Mouse (Mus musculus): ENCODE data around the gene Eef1b2.

Eef1b2 gene

DNA sequence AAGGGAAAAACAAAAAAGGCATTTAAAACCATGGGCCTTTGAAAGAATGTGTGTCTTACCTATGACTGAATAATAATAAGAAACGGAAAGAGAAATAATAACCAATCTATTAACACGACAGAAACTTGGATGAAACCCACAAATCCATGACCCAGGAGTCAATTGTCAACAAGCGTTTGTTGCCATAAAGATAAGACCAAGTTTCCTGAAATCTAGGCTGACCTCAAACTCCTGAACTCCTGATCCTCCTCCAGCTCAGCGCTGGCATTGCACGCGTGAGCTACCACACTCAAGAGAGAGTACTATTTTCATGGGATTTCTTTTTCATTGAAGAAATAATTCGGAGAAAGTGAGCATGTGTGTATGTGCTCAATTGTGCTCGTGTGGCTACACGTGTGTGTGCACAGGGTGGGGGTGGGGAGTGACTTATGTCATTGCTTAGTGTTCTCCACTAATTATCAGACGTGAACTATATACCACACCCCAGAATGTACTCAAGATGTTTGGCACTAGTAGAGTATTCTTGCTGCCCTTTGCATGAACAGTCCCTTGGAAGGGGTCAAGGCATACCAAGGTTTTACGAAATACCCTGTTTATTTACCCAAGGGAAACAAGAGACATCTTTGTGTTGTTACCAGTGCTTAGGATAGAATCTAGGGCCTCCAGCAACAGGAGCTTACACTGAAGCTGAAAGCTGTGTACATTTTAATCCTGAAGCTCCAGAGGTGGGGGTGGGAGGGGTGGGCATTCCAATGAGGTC lies 15.9 kb downstream of the Eef1b2 start:
- DNase-seq (ENCODE audit: low read depth in 1 of 2, low spot score in 2 of 2): no peak

DNA sequence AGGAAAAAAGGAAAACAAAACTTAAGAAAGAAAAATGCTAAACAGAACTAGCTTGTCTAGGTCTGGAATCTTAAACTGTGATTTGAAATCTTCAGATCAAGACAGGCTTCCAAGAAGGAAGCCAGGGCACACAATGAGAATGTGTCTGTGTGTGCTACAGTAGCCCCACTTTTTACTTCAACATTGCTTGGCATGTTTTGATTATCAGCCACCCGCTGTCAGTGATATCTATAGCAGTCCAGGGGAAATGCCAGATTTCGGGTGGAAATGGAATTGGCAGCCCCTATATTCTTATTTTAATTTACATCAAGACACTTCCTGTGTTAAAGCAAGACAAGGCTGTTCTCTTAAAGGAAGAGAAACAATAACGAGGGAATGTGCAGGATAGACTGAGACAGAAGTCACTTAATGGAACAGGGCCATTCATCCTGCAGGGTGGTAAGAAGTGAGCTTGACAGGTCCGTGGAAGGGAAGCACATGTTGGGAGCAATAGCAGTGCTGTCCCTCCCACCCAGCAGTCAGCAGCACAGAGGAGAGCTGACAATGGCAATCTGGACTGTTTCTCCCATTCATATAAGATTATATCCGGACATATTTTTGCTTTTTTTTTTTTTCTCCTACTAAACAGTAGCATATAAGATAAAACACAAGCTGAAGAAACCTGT lies 19.4 kb downstream of the Eef1b2 start:
- DNase-seq (ENCODE audit: low read depth in 1 of 2, low spot score in 2 of 2): no peak

DNA sequence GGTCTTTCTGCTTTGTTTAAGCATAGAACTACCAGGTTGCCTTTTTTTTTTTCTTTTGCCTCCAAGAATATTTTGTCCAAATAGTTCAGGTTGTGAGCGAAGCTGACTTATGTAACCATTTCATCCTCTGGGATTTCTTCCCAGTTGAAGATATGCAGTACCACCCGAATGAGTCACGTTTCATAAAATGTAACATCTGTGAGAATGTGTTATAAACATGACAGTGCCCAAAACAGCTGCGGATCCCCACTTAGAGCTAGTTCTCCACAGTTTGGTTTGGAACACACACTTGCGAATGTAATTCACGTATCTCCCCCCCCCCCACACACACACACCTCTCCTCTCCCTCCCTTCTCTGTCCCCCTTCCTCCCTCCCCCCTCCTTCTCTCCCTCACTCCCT lies 22.8 kb downstream of the Eef1b2 start:
- no peak for DNase-seq (ENCODE audit: low read depth in 1 of 2, low spot score in 2 of 2)

DNA sequence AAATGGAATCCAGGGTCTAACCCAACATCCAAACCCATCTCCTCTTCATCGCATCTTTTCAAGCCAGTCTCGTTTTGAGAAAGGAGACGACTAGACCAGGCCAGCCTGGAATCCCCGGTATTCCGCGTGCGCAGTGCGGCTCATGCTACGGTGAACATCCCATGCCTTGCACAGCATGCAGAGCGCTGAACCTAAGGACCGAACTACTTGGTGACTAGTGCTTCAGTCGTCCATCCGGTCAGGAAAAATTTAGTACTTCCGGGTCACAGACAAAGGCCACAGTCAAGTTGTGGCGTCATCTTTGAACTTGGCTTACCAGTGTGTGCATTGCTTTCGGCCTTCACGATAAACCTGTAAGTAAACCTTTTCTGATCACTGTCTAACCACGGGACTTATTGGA lies 23.7 kb downstream of the Eef1b2 start:
- DNase-seq (ENCODE audit: low read depth in 1 of 2, low spot score in 2 of 2): no peak

DNA sequence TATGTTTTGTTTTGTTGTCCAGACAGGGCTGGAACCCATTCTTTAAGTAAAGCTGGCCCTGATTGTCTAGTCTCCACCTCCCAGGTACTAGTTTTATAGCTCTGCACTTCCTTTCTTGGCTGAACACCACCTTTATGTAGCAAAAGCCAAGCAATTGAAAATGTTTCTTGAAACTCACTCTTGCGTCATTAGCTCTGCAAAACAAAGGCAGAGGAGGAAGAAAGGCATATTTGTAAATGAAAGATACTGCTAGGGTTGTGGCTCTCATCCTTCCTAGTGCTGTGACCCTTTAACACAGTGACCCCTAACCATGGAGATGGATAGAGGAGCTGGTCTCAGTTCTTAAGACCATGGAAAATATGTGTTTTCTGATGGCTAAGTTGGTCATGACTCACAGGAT lies 25.0 kb downstream of the Eef1b2 start:
- no peak for DNase-seq (ENCODE audit: low read depth in 1 of 2, low spot score in 2 of 2)

DNA sequence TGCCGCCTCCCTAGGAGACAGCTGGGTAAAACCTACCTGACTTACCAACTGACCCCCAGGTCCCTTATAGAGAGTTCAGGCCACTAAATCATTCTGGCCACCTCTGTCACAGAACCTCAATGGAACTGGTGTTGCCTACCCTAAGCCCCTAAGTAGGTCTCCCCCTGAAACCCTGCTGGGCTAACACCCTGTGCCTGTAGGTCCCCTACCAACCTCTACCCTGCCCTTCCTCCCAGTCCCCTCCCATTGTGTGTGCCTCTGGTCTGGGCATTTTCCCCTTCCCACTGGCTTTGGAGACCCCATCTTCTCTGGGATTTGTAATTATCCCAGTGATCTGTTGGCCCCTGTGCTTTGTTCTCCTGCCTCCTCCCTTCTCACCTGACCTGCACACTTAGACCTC lies 26.8 kb downstream of the Eef1b2 start:
- DNase-seq (ENCODE audit: low read depth in 1 of 2, low spot score in 2 of 2): no peak

DNA sequence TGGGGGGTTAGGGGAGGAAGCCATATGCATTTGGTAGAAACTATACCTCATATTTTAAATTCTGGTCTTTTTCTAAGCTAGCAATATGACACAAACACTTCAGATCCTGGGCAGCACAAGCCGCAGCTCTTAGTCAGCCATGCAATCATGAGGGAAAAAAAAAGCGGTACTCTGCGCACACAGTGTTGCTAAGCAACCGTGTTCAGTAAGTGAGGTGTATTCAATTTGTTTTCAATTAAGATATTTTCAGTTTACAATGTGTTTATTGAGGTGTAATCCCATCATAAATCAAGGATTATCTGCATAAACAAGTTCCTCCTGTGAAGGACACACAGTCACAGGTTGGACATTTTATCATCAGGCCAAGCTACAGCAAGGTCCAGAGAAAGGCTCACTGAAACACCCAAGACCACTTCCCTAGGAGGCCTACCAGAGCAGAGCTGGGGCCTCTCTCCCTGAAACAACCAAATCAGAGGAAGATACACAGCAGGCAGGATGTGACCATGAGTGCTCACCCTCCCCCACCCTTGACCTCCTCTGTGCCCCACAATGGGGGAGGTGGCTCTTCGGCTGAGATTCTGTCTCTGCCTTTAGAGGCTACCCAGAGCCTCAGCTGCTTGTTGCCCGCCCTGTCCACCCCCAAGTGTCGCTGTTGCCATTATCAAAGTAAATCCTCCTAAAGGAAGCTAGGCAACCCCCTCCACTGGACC lies 27.5 kb downstream of the Eef1b2 start:
- no peak for DNase-seq (ENCODE audit: low read depth in 1 of 2, low spot score in 2 of 2)

DNA sequence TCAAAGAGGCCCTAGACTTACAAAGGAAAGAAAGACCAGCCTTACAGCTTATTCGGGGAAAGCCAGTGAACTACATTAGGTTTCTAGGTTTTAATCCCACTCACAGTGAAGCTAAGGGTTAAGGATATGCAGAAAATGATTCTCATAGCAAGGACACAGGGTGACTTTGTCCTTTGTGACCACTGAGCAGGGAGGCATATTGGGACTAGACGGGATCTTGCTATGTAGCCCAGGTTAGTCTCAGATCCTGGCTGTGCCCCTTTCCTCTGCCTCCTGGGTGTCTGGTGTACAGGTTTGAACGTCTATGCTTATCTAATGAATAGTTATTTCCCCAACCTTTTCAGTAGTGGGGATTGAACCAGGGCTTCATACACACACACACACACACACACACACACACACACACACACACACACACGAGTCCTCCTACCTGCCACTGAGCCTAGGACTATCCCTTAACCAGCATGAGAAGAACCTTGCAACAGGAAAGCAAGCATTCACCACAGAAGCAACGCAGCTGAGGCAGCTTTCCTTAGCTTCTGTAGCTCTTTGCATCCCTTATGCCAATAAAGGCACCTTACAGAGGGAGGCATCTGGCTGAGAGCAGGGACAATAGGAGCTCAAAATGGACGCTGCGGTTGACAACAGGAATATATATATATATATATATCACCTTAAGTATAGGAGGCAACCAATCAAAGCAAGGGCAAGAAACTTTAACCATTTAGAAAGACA lies 28.2 kb downstream of the Eef1b2 start:
- DNase-seq (ENCODE audit: low read depth in 1 of 2, low spot score in 2 of 2): no peak

DNA sequence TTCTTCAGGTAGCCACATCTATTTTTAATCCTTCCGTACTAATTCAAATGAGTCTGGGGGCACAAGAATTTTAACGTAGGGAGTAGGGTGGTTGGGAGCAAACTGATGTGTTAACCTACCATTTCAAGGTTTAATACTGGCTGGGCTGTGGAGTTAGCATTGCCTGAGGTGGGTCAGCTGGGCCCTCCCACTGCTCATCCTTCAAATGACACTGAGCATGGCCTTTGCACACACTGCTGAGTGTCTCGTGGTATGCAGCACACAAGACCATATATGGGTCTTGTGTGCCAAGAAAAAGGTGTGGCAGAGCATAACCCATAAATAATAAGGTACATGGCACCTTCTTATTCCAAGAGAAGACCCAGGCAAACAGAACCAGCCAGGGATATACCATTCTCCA lies 31.0 kb downstream of the Eef1b2 start:
- DNase-seq (ENCODE audit: low read depth in 1 of 2, low spot score in 2 of 2): no peak

DNA sequence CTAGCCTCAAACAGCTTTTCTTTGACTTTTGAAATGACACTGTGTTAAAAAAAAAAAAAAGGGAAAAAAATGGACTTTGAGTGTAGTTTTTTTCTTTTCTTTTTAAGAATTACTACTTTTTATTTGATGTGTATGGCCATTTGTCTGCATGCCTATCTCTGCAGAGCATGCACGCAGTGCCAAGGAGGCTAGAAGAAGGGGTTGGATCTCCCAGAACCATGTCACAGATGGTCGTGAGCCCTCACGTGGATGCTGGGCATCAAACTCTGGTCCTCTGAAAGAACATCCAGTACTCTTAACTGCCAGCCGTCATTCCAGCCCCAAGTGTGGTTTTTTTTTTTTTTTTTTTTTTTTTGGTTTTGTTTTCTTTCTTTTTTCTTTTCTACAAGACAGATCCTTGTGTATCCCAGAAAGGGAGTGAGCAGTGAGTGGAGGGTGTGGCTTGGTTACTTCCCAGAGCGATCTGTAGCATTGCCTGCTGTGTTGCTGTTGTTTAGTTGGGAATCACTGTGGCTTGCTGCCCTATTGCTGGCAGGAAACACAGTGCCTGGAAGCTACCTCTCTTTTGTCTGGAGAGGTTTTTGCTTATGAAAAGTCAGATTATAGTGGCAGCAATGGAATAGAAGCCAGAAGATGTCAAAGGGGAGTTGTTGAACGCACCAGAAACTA lies 33.4 kb downstream of the Eef1b2 start:
- no peak for DNase-seq (ENCODE audit: low read depth in 1 of 2, low spot score in 2 of 2)

DNA sequence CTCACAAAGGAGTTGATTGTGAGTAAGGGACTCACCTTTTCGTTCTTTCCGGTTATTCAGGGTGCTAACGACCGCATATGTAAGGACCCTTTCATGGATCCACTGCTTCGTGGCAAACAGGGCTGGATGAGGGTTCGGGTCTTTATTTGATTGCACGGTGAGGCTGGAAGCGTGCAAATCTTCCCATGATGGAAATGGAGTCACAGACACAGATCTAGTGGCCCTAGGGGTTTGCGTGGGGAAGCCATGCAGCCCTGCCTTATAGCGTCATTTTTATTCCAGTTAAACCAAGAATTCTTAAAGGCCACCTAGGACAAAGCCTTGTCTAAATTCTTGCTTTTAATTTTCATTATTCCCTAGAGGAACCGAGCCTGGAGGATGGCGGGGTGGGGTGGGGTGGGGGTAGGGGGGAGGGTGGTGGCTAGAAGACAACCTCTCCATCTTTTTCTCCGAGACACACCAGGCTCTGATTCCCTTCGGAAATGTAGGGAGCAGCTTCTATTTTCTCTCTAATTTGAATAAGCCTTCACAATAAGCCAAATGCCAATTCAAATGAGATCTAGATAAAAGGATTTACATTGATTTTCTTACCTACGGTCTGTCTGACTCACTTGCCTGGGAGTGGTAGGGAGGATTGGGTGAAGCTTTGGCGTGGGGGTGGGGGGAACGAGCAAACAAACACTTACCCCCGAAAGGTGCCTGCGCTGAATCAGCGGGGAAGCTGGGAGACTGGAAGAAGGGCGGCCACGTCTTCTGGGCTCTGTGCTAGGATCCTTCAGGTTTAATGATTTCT lies 37.0 kb downstream of the Eef1b2 start:
- no peak for DNase-seq (ENCODE audit: low read depth in 1 of 2, low spot score in 2 of 2)

DNA sequence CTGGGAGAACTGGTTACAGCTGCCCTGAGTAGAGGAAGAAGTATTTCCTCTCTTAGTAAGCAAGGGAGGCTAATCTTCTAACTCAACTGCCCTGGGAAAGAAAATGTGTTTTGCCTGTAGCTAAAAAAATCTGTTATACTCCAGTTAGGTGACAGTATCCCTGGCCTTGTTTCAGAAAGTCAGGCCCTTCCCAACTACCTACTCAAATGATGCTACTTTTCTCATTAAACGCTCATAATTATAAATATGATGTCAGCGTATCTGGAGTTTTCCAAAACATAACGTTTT lies 37.6 kb downstream of the Eef1b2 start, which contains the start of gene Gpr1:
Gpr1 (minus strand) TSS at position 273 of the 288 bp plus-strand sequence.
- no peak for DNase-seq (ENCODE audit: low read depth in 1 of 2, low spot score in 2 of 2)

DNA sequence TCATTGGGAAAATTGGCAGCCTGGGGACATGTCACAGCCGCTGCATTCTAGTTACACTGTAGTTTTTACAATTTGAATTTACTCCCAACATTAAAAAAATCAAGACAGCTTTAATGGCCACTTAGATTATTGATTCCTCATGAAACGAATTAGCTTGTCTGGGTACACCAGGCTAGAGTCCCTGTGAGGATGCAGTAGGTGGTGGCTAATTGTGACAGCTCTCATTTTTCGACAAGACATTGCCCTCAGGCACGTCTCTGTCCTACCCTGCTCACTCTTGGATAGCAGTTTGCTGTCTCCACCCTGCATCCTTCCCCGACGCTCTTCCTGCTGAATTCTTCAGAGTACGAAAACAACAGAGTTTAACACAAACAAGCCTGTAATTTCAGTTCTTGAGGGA lies 38.0 kb downstream of the Eef1b2 start:
- no peak for DNase-seq (ENCODE audit: low read depth in 1 of 2, low spot score in 2 of 2)

DNA sequence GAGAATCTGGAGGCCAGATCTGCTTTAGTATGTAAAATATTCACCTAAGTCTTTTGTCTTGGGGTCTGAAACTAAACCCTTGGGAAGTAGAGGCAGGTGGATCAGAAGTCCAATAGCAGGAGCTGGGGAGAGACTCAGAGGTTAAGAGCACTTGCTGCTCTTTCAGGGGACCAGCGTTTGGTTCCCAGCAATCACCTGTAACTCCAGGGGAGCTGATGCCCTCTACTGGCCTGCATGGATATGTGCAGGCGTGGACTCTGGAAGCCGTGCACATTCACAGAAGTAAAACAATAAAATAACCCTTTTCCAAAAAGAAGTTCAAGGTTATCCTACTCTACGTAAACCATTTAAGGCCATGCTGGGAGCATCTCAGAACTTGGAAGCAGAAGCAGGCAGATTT lies 42.7 kb downstream of the Eef1b2 start:
- no peak for DNase-seq (ENCODE audit: low read depth in 1 of 2, low spot score in 2 of 2)

DNA sequence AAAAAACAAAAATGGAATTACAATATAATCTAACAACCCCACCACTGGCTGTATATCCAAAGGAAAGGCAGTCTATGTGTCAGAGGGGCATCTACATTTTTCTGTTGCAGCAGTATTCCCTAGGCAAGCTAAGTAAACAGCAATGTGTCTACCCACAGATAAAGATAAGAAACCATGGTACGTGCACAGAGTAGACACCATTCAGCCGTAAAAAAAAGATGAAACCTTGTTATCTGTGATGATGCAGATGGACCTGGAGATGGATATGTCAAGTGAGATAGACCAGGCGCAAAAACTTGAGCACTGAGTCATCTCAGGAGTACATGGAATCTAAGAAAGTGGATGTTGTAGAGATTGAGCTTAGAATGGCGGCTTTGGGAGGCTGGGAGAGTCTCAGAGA lies 48.4 kb downstream of the Eef1b2 start:
- no peak for DNase-seq (ENCODE audit: low read depth in 1 of 2, low spot score in 2 of 2)

DNA sequence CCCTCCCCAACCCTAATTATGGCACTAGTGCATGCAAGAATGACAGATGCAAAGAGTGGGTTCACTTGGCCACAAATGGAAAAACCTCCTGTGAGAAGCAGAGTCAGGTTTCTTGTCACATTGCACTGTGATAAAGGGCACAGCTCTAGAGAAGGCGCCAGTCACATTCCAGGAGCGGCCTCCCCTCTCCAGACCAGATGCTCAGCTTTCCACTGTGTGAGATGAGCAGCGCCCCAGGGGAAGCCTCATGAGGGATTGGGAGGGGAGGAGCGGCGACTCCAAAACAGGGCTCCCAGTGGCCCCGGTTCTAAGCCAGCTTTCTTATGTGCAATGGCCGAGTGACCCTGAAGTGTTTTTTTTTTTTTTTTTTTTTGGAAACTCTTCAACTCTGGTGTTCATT lies 49.3 kb downstream of the Eef1b2 start:
- DNase-seq (ENCODE audit: low read depth in 1 of 2, low spot score in 2 of 2): no peak

DNA sequence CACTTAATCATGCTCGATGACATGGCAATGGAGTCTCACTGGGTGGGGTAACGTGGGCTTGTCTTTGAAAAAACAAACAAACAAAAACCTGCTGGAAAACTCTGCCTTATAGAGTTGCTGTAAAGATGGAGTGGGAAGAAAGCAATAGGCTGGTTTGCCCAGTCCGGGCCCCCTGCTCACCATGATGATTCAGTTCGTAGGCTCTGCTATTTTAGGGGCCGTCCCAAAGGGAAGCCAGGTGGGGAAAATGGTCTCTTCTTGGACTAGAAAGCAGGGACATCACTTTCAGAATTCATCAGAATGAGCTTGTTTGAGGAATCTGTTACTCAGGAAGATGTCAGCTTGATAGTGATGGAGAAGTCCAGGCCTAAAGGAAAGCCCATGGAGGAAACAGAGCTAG lies 50.6 kb downstream of the Eef1b2 start:
- no peak for DNase-seq (ENCODE audit: low read depth in 1 of 2, low spot score in 2 of 2)

Measured in monocyte, adult 2 months (primary cell).